Mouse (Mus musculus) heart, embryonic 14.5 days (tissue): ENCODE measurements around the gene Rnf224. TPM values are rescaled to one million over a fixed set of nuclear protein-coding genes. Genes with fewer than 3 reads are reported as not detected.
A peak's percentile ranks its signal among the peaks of the same experiment; 100 is the strongest.

Experiments
- ATAC-seq: fragments of 200-750 bp; cut with Nextera tagmentation; 2 replicates; pipeline ENCODE4 v1.8.0; 2017; ENCODE audit warnings: low read depth, moderate TSS enrichment; ENCODE audit not compliant: insufficient number of reproducible peaks, insufficient read depth, low FRiP score
- H3K27ac ChIP-seq, 2 experiments: fragments of 200-500 bp in 1 of 2; fragments of 300-500 bp in 1 of 2; sonication (generic) in 1 of 2; replicated peaks in 1 of 2; 2 replicates each; pipeline ENCODE4 v1.5.1; 2012 to 2014; ENCODE audit warnings: low read depth in 2 of 2, low read length in 2 of 2, control low read depth in 1 of 2, mild to moderate bottlenecking in 1 of 2, mixed read lengths in 1 of 2; ENCODE audit not compliant: control insufficient read depth in 1 of 2, insufficient read depth in 1 of 2
- H3K27me3 ChIP-seq: fragments of 300-500 bp; sonication (generic); 2 replicates; pipeline ENCODE4 v1.6.1; 2014; ENCODE audit warnings: mild to moderate bottlenecking, low read length, control low read depth; ENCODE audit not compliant: control insufficient read depth, insufficient read depth
- H3K36me3 ChIP-seq: fragments of 300-500 bp; sonication (generic); 2 replicates; pipeline ENCODE4 v1.6.1; 2014; ENCODE audit warnings: mild to moderate bottlenecking, control low read depth, low read length, mixed read lengths; ENCODE audit not compliant: control insufficient read depth, insufficient read depth
- H3K4me1 ChIP-seq, 2 experiments: fragments of 200-500 bp in 1 of 2; fragments of 300-500 bp in 1 of 2; sonication (generic) in 1 of 2; 2 replicates each; pipeline ENCODE4 v1.6.1; 2012 to 2014; ENCODE audit warnings: low read length in 2 of 2, control low read depth in 1 of 2, mixed read lengths in 1 of 2; ENCODE audit not compliant: control insufficient read depth in 2 of 2, insufficient read depth in 2 of 2
- H3K4me2 ChIP-seq: fragments of 300-500 bp; sonication (generic); 2 replicates; pipeline ENCODE4 v1.6.1; 2014; ENCODE audit warnings: mild to moderate bottlenecking, low read length
- H3K4me3 ChIP-seq, 2 experiments: fragments of 200-500 bp in 1 of 2; fragments of 300-500 bp in 1 of 2; sonication (generic) in 1 of 2; 2 replicates each; pipeline ENCODE4 v1.5.1; 2012 to 2014; ENCODE audit warnings: low read length in 2 of 2, mild to moderate bottlenecking in 2 of 2, control low read depth in 1 of 2, low read depth in 1 of 2, moderate library complexity in 1 of 2; ENCODE audit not compliant: control insufficient read depth in 1 of 2, insufficient read depth in 1 of 2
- H3K9ac ChIP-seq: fragments of 300-500 bp; sonication (generic); 2 replicates; pipeline ENCODE4 v1.6.1; 2014; ENCODE audit warnings: mild to moderate bottlenecking, low read length
- H3K9me3 ChIP-seq: fragments of 300-500 bp; sonication (generic); 2 replicates; pipeline ENCODE4 v1.6.1; 2016; ENCODE audit warnings: low read length, control low read depth; ENCODE audit not compliant: control insufficient read depth
- WGBS: fragments of 180-500 bp; shearing (Covaris S2); extraction: QIAGEN DNeasy Blood & Tissue Kit; methylation state at CpG from one replicate; pipeline ENCODE4 v1.1.7; 2014; 5-methylcytosine and 5-hydroxymethylcytosine counted together
- polyA plus RNA-seq: library from polyadenylated mRNA; unstranded; fragments of >200 nt; fragmentation: Nextera tagmentation; extraction: Ambion mirVana; gene quantifications from 2 replicates; pipeline ENCODE4 v1.2.1, GENCODE M21; 2014

Rnf224 gene
- polyA plus RNA-seq, 1 experiment from 2014 or later: not detected

GRCm38 (mm10) chr2:25267746-25268309, 31.2 kb upstream of the Rnf224 start:
- H3K9me3 ChIP-seq: no peaks in the 10 kb centered on the region
- peaks cover 8% of the 10 kb centered on the region for H3K27me3 ChIP-seq
- no peak overlapping the region for H3K4me3 ChIP-seq
- ATAC-seq: no peak
- 67% methylated on average over 4 of the region's 4 CpGs for WGBS
- H3K36me3 ChIP-seq: peaks cover 30% of the 10 kb centered on the region
- H3K9ac ChIP-seq: no peak overlapping the region
- peaks cover 30 to 41% of the 10 kb centered on the region in 2 experiments for H3K4me1 ChIP-seq
- H3K4me2 ChIP-seq: no peak overlapping the region
- H3K27ac ChIP-seq: no peak overlapping the region

DNA sequence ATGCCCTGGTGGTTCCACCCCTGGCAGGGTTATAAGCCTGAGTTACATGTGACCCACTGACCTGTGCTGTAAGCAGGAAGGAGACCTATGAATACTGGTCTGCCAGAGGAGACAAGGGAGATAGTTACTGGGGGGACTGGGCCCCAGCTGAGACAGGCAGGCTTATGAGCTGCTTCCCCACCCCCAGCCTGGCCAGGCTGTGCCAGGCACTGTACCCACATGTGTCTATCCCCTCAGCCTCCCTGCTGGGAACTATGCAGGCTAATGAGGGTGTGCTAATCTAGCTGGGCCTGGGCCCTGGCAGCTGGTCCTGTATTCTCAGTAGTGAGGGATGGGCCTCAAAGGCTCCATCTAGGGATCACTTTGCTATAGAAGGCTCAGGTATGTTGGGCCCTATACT, 30.7 kb upstream of the Rnf224 start:
- Histone ChIP-seq H3K27me3 (peaks cover 8% of the 10 kb centered on the region), H3K27ac (no peak overlapping the region), H3K9ac (no peak overlapping the region), H3K4me2 (no peak overlapping the region), H3K9me3 (no peaks in the 10 kb centered on the region), H3K36me3 (peaks cover 30% of the 10 kb centered on the region), H3K4me1 (peaks cover 30 to 41% of the 10 kb centered on the region in 2 experiments), H3K4me3 (no peak overlapping the region)
- ATAC-seq: no peak

GRCm38 (mm10) chr2:25266720-25267119, 30.1 kb upstream of the Rnf224 start:
- H3K27ac ChIP-seq: no peak overlapping the region
- peaks cover 30% of the 10 kb centered on the region for H3K36me3 ChIP-seq
- ATAC-seq: no peak
- H3K9me3 ChIP-seq: no peaks in the 10 kb centered on the region
- 0 out of 2 replicates have a peak overlapping the region, but pooled peaks have one; percentile 2 for H3K9ac ChIP-seq
- 0 out of 2 replicates have a peak overlapping the region, but pooled peaks have one; percentile 31 for H3K4me2 ChIP-seq
- H3K4me1 ChIP-seq: peaks cover 30 to 44% of the 10 kb centered on the region in 2 experiments
- H3K4me3 ChIP-seq: no peak overlapping the region
- peaks cover 8% of the 10 kb centered on the region for H3K27me3 ChIP-seq
- WGBS: 17% methylated on average over 2 of the region's 2 CpGs

DNA sequence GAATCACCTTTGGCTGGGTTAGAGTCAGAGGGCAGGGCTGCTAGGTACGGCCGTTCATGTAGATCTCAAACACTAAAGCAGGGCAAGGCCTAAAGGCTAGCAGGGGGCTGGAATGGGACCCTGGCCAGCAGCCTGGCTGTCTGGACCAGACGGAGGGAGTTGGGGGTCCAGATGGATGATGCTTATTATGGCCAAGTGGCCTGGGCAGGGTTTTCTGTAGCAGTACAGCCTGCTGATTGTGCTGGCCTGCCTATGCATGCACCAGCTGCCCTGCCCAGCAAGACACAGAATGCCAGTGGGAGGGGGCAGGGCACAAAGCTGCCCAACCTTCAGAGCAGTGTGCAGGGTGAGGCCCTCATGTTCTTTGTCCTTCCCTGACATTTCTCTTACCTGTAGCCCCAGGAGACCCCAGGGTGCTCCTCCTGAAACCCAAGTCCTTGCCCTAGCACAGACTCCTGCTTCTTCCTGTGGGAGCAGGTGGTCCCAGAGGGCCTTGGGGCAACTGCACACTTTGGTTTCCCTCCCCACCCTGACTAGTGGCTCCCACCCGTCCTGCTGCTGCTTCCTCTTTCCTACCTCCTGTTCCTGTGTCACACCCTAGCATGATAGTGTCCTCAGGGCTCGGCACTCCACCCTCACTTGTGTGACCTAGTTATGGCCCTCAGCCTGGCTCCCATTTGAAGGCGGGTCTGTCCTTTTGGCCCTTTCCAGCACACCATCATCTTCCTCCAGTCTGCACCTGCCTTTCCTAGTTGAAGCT, 29.5 kb upstream of the Rnf224 start:
- H3K36me3 ChIP-seq: peaks cover 30% of the 10 kb centered on the region
- H3K27me3 ChIP-seq: peaks cover 8% of the 10 kb centered on the region
- no peak for ATAC-seq
- H3K4me1 ChIP-seq: peaks cover 27 to 39% of the 10 kb centered on the region in 2 experiments
- no peaks in the 10 kb centered on the region for H3K9me3 ChIP-seq
- peak overlapping the region; percentile 2 for H3K9ac ChIP-seq
- 50% methylated on average over 6 of the region's 6 CpGs for WGBS
- no peak overlapping the region for H3K4me3 ChIP-seq
- peak overlapping the region; percentile 31 for H3K4me2 ChIP-seq
- no peak overlapping the region for H3K27ac ChIP-seq

- H3K4me3 ChIP-seq: no peak overlapping the region
- WGBS: 72% methylated on average over 3 of the region's 3 CpGs
Measured at GRCm38 (mm10) chr2:25264851-25265250, 28.3 kb upstream of the Rnf224 start.

GRCm38 (mm10) chr2:25264286-25264660, 27.7 kb upstream of the Rnf224 start:
- Histone ChIP-seq H3K9me3 (no peaks in the 10 kb centered on the region), H3K27me3 (peaks cover 8% of the 10 kb centered on the region), H3K9ac (no peak overlapping the region), H3K4me3 (no peak overlapping the region), H3K36me3 (peaks cover 13% of the 10 kb centered on the region), H3K4me2 (peak overlapping the region; percentile 97; the same call in 1 of the 2 replicates), H3K4me1 (peaks cover 26 to 33% of the 10 kb centered on the region in 2 experiments), H3K27ac (no peak overlapping the region)
- WGBS: 66% methylated on average over 5 of the region's 5 CpGs
- ATAC-seq: no peak

More at GRCm38 (mm10) chr2:25264851-25265250, 28.3 kb upstream of the Rnf224 start:
- no peak for ATAC-seq
- Histone ChIP-seq H3K36me3 (peaks cover 19% of the 10 kb centered on the region), H3K9ac (no peak overlapping the region), H3K27ac (no peak overlapping the region), H3K27me3 (peaks cover 8% of the 10 kb centered on the region), H3K9me3 (no peaks in the 10 kb centered on the region), H3K4me1 (peaks cover 26 to 33% of the 10 kb centered on the region in 2 experiments), H3K4me2 (no peak overlapping the region)

DNA sequence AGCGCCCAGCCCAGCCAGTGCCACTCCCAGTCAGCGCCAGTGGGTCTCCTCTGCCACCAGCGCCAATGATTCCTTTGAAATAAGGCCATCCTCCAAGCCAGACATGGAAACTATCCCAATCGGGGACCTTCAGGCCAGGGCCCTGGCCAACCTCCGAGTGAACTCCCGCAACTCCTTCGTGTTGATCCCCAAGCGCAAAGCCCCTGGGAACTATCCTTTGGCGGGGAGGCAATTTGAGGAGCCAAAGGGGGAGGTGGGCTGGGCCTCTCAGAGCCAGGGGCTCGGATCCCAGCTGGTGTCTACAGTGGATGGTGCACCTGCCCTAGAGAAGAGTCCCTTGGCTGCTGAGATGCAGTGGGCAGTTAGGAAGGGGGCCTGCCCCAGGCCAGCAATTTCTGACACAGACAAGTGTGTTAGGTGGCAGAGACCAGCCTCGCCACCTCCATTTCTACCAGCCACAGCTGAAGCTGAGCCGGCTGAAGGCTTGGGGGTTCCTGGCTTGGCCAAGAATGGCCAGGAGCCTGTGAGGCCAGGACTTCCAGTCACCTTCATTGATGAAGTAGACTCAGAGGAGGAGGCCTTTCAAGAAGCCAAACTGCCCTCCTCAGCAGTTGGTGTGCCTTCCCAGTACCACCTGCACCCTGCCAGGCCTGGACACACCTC, 27.2 kb upstream of the Rnf224 start:
- H3K27me3 ChIP-seq: peaks cover 8% of the 10 kb centered on the region
- H3K27ac ChIP-seq: no peak overlapping the region
- peak overlapping the region; percentile 62 to 70 for H3K4me3 ChIP-seq
- peak overlapping the region; percentile 97 for H3K4me2 ChIP-seq
- no peak for ATAC-seq
- H3K4me1 ChIP-seq: peaks cover 26 to 33% of the 10 kb centered on the region in 2 experiments
- no peaks in the 10 kb centered on the region for H3K9me3 ChIP-seq
- peak overlapping the region; percentile 72 for H3K9ac ChIP-seq
- peaks cover 8% of the 10 kb centered on the region; the same call in 1 of the 2 replicates for H3K36me3 ChIP-seq
- 24% methylated on average over 12 of the region's 12 CpGs for WGBS
